Mouse (Mus musculus) adrenal gland (tissue): ENCODE data around the gene Eapp.
"Not testable (repeated sequence)": the region's sequence is repeated elsewhere in the genome, so short reads cannot be mapped to it uniquely, and the experiment has no call there.

Experiments used
- intact Hi-C: fragments of 180-260 bp; cut with DNase I; formaldehyde crosslinking; loops from one replicate; pipeline ENCODE4 v1.15.1; 2025

Eapp gene

DNA sequence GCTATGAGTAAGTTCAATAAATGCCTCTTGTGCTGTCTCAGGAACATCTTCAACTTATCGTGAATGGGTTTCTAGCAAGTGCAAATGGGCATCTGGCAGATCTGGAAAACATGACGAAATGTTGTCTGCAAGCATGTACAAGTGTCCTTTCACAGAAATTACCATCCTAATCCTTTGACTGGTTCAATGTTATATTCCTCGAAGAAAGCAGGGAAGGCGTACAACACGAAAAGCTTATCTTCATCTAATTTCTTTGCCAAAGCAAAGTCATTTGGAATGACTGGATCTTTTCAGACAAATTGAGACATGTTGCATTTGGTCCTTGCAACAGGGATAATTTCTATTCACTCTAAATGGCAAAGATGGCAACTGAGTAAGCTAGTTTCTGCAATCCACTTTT is 6.6 kb downstream of the Eapp start:
- intact Hi-C loops: no loop called here

DNA sequence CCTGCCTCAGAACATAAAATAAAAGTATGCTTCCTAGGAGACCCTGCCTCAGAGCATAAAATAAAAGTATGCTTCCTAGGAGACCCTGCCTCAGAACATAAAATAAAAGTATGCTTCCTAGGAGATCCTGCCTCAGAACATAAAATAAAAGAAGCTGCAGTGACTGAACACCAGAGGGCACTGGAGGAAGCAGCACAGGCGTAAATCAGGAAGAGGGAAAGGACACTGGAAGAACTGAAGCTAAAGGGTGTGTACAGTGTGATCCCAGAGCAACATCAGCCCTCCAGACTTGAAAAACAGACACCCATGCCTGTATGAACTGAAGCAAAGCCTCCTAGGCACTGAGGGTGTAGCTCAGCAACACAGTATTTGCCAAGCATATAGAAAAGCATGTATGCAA is 12.5 kb downstream of the Eapp start:
- intact Hi-C loops: no loop called here

DNA sequence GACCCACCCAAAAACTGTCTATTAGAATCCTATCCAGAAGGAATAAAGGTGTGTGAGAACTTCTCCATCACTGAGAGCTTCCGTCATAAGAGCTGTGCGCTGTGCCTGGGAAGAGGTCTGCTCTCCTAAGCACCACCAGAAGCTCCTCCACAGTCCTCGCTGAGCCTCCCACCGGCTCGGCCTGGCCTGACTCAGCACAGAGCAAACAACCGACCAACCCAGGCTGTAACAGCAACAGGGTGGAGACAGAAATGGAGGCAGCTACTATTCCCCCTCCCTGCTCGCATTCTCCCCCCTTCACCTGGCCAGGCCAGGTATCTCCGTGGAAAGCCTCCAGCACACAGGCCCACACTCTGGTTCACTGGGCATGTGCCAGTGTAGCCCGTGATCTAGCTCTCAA is 19.0 kb downstream of the Eapp start:
- intact Hi-C loops: no loop called here

DNA sequence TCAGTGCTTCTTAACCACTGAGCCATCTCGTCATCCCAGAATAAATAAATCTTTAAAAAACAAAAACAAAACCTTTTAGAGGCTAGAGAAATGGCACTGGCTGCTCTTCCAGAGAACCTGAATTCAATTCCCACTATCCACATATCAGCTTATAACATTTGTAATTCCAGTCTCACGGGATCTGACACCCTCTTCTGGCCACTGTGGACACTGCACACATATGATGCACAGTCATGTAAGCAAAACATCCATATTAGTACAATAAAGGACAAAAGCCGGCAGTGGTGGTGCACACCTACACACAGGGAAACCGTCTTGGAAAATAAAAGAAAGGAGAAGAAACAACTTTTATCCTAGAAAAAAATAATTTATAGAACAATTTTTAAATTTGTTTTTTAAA is 20.3 kb downstream of the Eapp start:
- intact Hi-C loops: no loop called here

DNA sequence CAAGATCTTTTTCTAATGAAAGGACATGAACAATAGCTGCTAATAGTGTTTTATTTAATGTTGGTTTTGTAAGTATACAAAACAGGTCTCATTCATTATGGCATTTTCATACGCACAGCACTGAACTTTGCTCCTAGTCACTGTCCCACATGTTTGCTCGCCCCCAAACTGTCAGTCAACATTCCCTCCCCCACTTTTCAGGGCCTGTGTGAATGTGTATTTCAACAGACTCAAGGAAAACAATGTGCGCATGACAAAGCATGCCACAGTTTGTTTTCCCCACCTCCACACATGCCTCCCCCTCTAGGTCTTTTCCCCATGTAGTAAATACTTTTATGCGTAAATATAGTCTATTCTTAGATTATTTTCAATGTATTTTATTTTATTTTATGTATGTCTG is 24.4 kb downstream of the Eapp start:
- intact Hi-C loops: no loop called here

DNA sequence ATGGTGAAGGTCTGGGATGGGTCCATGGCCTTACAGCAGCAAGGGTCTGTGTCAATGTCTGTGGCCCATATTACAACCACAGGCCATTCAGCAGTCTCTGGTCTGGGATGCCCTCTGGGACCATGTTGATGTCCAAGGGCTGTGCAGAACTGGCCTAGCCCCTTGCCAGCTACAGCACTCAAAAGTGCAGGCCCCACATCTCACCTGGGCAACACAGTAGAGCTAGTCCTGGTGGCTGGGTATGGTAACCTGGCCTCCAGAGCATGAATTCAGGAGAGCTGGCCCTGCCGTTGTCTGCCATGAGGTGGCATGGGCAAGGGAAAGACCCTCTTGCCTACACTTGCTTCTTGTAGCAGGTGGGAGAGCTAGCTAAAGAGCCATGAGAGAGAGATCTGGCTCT is 27.6 kb downstream of the Eapp start:
- intact Hi-C loops: no loop called here

DNA sequence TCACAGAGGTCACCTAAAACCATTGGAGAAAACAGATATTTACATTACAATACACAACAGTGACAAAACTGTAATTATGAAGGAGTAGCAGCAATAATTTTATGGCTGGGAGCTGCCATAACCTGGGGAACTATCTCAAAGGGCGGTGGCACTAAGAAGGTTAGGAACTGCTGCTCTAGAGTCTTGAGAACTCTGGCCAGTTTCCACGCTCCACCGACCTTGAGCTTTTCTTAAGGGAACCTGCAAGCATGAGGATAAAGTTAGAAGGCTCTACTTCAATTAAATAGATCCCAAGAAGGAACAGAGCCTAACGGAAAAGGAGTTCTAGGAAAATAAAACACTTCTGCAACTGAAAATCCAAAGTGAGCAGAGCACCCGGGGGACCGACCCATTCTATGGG is 30.2 kb downstream of the Eapp start:
- intact Hi-C loops: no loop called here

DNA sequence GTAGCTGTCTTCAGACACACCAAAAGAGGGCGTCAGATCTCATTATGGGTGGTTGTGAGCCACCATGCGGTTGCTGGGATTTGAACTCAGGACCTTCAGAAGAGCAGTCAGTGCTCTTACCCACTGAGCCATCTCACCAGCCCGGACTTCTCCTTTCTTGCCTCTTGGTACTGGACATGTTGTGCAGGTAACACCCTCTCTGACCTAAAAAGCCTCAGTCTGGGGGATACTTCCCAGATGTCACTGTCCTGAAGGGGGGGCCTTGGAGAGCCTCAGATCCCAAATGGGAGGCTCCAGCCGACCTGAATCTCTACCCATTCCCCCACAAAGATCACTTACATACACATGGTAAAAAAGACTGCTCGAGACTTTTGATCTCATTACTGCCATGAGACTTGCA is 34.2 kb downstream of the Eapp start:
- intact Hi-C loops: not testable (repeated sequence)

DNA sequence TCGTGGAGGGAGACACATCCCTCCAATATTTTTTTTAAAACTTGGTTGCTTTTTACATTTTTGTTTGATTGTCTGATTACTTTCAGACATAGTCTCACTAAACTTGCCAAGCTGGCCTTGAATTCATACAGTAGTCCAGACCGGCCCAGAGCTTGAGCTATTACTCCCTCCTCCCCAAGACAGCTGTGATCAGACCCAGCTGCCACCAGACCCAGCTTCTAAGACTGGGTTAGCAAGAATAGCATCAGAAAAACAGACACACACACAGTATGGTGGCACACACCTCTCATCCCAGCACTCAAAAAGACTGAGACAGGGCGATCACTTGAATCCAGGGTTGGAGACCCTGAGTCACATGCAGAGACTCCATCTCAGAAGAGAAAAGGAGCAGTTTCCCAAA is 35.8 kb downstream of the Eapp start:
- intact Hi-C loops: no loop called here

DNA sequence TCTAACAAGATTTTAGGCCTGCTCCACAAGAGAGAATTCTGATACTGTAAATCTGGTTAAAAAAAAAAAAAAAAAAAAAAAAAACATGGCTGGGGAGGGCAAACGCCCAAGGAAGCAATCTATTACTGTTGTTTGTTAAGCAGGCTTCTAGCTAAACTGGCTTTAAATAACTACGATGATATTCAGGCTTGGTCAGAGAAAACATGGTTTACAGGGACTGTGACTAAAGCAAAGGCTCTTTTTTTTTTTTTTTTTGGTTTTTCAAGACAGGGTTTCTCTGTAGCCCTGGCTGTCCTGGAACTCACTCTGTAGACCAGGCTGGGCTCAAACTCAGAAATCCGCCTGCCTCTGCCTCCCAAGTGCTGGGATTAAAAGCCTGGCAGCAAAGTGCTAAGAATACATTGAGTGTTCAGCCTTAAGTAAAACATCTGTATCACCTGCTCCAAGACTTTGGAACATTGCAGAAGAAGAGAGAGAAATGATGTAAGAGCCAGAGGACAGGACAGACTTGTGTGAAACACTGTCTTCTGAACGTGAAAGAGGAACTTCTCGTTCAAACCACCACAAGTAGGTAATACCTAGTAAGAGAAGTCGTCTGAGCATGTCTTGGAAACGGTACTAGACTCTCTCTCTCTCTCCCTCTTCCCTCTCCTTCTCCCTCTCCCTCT is 37.1 kb downstream of the Eapp start:
- intact Hi-C loops: no loop called here

DNA sequence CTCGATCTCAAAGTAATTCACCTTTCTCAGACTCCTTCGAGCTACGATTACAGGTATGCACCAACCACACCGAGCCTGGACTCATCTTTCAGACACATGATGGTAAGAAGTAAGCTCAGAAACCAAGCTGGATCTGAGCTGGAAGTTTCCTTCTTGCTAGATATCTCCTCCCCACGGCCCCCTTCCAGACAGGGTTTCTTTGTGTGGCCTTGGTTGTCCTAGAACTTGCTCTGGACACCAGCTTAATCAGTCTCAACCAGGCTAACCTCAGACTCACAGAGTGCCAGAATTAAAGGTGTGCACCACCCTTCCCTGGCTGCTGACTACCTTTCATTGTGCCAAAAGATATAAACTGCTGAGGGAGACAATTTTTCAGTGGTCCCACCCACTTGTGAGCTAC is 37.7 kb downstream of the Eapp start:
- intact Hi-C loops: no loop called here

DNA sequence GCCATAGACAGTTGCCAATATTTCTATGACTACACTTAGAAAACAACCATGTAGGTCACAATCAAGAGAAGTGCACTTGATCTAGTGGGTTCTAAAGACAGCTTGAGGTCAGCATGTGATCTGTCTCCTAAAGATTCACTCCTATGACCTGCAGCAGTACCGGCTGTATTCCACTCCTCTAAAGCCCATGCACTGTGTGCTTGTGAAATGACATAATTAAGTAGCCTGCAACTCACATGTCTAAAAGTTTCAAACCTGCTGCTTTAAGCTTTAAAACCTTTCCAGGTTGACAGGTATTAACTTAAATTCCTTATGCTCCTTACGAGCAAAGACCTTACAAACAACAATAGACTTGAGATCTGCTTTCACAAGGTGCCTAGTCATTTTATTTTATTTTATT is 38.5 kb downstream of the Eapp start:
- intact Hi-C loops: no loop called here

DNA sequence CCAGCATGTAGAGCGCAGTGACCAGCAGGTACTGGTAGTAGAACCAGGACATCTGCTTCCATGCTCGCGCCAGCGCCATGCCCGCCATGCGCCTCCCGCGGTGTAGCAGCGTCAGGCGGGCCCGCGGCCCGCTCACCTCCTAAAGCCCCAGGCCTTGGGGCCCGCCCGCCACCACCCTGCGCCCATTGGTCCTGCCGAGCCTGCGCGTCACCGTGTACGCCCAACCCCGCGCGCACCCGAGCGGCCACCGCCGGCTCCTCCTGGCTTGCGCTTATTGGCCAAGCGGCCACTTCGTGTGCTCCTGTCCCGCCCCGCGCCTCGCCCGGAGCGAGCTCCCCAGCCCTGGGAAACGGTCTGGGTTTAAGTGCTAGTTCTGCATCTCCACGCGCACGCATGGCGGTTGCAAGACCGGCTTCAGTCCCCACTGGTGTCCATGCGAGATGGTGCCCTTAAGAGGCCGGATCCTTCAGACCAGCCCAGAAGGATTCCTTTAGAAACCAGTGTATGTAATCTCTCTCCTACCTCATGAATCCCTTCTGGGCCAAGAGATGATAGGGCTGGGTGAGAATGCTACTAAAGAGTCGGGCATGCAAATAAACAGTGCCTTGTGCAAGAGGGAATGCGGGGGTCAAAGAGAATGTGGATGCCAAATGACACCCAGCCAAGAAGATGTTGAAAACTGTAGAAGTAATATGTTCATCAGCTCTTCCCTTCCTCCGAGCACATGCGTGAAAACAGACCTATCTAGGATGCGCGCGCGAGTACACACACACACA is 39.1 kb downstream of the Eapp start, which contains the start of gene Sptssa:
Gene Sptssa, minus strand, starts transcription at position 178 of the 776 bp plus-strand sequence.
- intact Hi-C loops: no loop called here

DNA sequence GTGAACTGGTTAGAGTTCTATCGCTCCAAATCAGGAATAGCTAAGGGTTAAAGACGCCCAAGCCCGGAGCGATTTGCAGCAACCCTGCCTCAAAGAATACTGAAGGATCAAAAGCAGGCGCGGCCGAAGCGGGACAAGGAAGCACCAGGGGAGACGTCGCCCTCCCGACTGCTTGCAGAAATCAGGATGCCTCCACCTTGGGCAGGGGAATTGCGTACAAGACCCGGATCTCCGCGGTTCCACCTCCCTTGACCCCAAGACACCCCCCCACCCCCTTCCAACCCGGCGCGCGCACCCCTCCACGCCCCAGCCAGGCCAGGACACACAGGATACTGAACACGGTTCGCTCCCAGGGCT is 39.7 kb downstream of the Eapp start:
- intact Hi-C loops: no loop called here

DNA sequence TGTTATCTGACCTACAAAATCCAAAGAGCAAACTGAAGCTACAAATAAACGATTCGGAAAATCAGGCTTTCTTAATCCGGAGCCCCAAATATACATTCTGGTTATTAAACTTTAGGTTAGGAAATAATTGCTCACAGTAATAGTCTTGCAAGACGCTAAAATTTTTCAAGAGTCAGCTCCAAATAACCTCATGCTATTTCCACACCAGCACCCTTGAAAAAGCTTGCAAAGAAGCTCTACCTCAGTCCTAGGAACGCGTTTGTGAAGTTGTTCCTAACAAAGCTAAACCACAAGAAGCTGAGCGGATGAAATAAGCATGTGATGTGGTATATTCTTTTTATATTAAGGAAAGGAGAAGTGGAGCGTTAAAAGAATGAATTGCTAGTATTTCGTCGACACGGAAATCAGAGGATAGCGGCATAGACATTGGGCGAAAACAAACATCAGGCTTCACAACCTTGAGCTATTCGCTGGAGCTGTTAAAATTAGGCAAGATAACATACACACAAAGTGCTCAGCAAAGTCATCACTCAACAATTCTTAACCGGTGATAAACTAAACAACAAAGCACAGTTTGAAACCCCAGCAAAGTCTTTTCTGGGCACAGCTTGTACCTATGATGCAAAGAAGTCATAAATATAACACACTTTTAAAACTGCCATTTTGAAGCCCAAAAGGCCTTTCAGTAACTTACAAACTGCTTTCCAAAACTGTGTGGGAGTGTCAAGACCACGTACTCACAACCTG is 40.2 kb downstream of the Eapp start:
- intact Hi-C loops: no loop called here

DNA sequence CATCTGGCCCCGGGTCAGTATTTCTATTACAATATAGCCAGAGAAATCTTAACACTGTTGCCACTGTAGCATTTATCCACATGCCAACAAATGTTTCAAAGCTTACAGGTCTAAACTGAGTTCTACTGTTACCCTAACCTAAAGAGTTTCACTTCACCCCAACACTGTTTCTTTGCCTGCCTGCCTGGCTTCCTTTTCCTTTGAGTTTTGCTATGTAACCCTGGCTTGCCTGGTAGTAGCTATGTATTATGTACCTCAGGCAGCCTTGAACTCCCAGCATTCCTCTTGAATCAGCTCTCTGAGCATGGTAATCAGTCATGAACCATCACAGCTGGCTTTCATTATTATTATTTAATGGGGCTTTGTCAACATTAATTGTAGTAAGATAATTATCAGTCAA is 41.0 kb downstream of the Eapp start:
- intact Hi-C loops: no loop called here

DNA sequence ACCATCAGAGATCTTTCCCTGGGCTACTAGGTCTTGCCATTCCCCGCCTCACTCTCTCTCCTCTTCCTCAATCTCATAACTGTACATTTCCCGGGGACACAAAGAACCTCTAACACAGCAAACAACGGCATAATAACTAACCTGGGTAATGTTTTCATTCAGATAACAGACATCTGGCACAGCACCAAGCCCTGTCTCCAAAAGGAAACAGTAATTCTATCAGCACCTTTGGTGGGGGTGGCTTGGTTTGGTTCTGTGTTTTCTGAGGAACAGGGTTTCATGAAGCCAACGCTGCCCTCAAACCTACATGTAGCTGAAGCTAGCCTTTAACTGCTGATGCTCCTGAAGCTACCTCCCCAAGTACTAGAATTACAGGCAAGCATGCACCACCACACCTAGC is 41.6 kb downstream of the Eapp start:
- intact Hi-C loops: no loop called here

DNA sequence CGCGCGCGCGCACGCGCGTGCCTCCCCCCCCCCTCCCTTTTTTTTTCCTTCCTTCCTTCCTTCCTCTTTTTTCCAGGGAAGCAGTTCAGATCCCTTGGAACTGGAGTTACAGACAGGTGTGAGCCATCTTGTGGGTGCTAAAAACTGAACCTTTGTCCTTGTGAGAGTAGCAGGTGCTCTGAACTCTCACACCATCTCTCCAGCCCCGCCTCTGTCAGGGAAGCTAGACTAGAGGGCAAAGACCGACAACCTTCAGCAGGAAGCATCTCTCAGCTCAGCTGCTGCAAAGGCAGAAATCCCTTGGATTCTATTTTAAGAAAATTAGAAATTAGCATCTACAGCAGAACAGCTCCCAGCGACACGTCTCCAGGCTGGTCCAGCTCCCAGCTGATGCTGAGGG is 43.4 kb downstream of the Eapp start:
- intact Hi-C loops: no loop called here

DNA sequence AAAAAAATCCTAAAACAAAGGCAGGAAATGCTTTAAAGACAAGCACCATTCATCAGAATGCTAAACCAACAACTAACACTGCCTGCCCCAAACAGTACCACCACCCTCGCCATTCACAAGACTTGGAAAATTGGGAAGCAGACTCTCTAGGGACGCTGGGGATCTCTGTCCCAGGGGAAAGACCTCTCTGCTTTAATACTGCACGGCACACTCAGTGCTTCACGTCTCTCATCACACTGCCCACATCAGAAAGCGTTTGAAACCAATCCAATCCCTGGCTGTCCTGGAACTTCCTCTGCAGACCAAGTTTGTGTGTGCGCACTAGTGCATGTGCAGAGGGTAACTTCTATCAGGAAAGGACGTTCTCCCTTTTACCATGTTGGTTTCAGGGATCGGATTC is 43.9 kb downstream of the Eapp start:
- intact Hi-C loops: no loop called here

DNA sequence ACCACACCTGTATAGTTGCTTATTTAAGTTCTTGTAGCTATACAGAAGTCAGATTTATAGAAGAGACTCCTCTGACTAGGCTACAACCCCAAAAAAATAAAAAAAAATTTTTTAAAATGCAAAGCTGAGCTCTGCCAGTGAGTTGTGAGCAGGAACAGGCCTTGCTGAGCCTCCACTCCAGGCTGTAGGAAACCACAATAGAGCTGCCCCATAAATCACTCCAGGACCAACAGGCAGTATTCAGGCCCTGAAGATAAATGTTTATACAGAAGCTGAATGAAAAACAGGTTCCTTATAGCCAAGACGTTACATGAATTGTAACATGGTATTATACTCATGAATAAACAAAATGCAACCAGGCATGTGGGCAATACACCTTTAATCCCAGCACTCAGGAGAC is 44.5 kb downstream of the Eapp start:
- intact Hi-C loops: no loop called here

DNA sequence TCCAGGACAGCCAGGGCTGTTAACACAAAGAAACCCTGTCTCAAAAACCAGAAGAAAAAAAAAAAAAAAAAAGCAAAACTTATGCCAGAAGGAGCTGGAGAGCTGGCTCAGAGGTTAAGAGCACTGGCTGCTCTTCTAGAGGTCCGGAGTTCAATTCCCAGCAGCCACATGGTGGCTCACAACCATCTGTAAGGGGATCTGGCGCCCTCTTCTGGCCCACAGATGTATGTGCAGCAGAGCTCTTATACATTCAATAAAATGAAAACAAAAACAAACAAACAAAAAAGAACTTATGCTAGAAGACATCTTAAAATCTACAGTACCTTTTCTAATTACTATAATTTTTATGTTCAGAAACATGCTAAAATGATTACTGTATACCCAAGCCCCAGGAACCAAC is 50.8 kb downstream of the Eapp start:
- intact Hi-C loops: no loop called here

DNA sequence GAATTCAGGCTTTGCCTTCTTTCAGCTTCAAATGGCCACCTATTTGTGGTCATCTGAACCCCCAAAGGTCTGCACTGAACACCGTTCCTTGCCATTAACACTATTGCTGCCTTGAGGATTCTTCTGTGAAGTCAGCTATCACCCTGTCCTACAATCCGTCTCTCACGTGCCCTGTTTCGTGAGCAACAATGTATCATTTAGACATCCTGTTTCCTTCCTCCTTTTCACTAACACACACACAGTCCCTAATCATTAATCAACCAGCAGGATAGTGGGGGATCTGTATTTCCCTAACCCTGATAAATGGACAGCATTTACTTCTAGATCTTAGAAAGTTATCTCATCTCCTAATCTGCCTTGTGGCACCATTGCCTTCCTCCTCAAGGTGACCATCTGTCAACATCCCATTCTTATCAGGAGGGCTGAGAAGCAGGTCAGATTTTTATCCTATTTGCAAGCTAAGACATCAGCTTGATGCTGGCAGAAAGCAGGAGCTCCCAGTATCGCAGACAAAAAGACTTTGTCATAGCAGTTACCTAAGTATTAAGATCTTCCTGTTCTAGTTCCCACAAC is 52.3 kb downstream of the Eapp start:
- intact Hi-C loops: no loop called here
